Mouse (Mus musculus) layer of hippocampus, adult 2 months (tissue): ENCODE measurements around the gene Rpl39. TPM values are rescaled to one million over a fixed set of nuclear protein-coding genes. Genes with fewer than 3 reads are reported as not detected.

Source experiments
- DNase-seq, 2 experiments: peaks; one replicate each; pipeline ENCODE4 v3.0.0; 2022; ENCODE audit warnings: low spot score in 2 of 2
- H3K27ac ChIP-seq: fragments of 200-600 bp; 2 replicates; pipeline ENCODE4 v1.8.1; 2022
- H3K4me3 ChIP-seq: fragments of 200-600 bp; 2 replicates; pipeline ENCODE4 v1.8.1; 2022; ENCODE audit warnings: mild to moderate bottlenecking
- CTCF ChIP-seq: fragments of 200-600 bp; conservative IDR thresholded peaks from 2 replicates; pipeline ENCODE4 v1.8.1; 2022; ENCODE audit warnings: antibody characterized with exemption, mild to moderate bottlenecking, moderate library complexity
- total RNA-seq, 2 experiments: library from RNA; stranded (reverse); gene quantifications; 2 replicates each; pipeline ENCODE4 v1.2.3; 2021

The Rpl39 gene
- total RNA-seq, 2 experiments from 2014 or later: 227 to 242 TPM

DNA sequence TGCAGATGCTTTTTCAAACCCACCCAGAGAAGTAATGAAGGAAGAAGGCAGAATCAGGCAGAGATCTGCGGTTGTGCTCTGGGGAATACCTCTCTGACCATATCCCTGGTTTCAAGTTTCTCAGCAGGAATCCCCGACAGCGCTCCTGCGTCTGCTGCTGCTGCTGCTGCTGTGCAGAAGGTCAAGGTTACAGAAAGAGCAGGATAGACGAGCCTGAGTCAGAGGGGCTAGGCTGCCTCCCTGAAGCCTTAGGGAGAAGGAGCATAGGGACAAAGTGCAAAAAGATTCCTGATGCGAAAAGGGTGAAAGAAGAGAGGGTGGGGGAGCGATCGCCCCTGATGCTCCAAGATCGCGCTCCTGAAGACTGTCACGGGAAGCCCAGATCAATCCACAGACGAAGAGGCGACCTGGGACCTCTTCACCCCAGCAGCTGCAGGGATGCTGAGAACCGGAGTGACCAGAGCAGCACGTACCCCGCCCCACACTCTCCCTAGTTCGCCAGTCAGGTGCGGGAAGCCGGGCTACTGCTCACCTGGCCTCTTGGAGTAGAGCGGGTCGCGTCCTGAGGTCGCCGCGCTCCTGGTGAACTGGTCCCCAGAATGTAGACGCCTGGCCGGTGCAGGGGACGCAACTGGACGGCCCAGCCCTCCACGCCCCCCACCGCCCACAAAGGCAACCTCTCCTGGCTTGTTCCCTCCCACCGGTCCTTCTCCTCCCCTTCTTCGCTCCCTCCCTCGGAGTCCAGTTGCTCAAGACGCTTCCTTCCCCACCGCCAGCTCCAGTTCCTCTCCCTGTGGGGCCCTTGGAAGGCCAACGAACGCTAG lies 36.9 kb downstream of the Rpl39 start, which contains the start of gene Sowahd:
Sowahd (plus strand) TSS at position 780 of the 824 bp plus-strand sequence.
- Histone ChIP-seq H3K4me3 (peak within 1 kb of the TSS; percentile 24), H3K27ac (no peak within 1 kb of the TSS)
- no peak for TF ChIP-seq CTCF
- DNase-seq: no peak

DNA sequence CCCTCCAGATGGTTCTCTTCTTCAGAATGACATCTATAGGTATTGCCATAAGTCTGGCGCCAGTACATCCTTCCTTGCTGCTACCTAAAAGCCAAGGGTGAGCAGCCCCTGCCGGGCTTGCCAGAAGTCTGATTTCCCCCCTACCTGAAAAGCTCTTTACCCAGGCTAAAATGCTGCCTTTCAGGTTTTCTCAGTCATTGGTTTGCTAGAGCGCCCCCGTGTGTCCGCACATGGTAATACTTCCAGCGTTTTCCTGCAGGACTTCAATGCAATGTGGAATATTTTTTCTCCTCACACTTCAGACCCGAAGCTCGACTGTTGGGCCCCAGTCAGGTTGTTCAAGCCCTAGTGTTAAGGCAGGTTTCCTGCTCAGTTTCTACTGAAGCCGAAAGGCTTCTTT lies 42.5 kb downstream of the Rpl39 start:
- peak; percentile 85 for TF ChIP-seq CTCF
- peak; percentile 41 to 67 for DNase-seq
- H3K27ac ChIP-seq: no peak overlapping the region
- no peak overlapping the region for H3K4me3 ChIP-seq

Other genes with a start within 250 kb of the Rpl39 start
- gene Ube2a, start 211.5 kb downstream of the Rpl39 start, total RNA-seq: 10 to 100 TPM; 52.0 to 53.8 TPM
- 10 to 100 TPM; 40.4 TPM for gene C330007P06Rik, start 211.3 kb downstream of the Rpl39 start, total RNA-seq
- gene Nkrf, start 182.5 kb downstream of the Rpl39 start, total RNA-seq: 10 to 100 TPM; 29.7 to 32.2 TPM
- 10 to 100 TPM; 50.4 to 51.9 TPM for gene Sept6, start 93.6 kb downstream of the Rpl39 start, total RNA-seq
- not detected for gene Sowahd, start 36.6 kb downstream of the Rpl39 start, total RNA-seq
- 10 to 100 TPM; 18.9 to 20.5 TPM for gene Upf3b, start 24.9 kb upstream of the Rpl39 start, total RNA-seq
- 10 to 100 TPM; 13.5 to 15.2 TPM for gene Nkap, start 41.4 kb upstream of the Rpl39 start, total RNA-seq
- gene Akap14, start 83.4 kb upstream of the Rpl39 start, total RNA-seq: under 1 TPM in 1 of 2 experiments, not detected in 1; 0.26 TPM
- gene Ndufa1, start 105.8 kb upstream of the Rpl39 start, total RNA-seq: 100 to 1,000 TPM; 200 to 205 TPM
- 1 to 10 TPM; 7.9 to 9.4 TPM for gene Rnf113a1, start 105.8 kb upstream of the Rpl39 start, total RNA-seq
- not detected for gene Gm9, start 125.6 kb upstream of the Rpl39 start, total RNA-seq
- not detected for gene Rhox1, start 136.9 kb upstream of the Rpl39 start, total RNA-seq
- gene Rhox2a, start 159.6 kb upstream of the Rpl39 start, total RNA-seq: not detected
- not detected for gene Rhox3a, start 164.5 kb upstream of the Rpl39 start, total RNA-seq
- gene Rhox4a, start 179.9 kb upstream of the Rpl39 start, total RNA-seq: not detected